Mouse (Mus musculus) liver, embryonic 11.5 days (tissue): ENCODE data around the gene Loxl3. TPM values are rescaled to one million over a fixed set of nuclear protein-coding genes. Genes with fewer than 3 reads are reported as not detected.

ENCODE experiments used
- ATAC-seq: fragments of 200-750 bp; cut with Nextera tagmentation; replicated peaks from 2 replicates; pipeline ENCODE4 v1.8.0; 2017; ENCODE audit warnings: moderate number of reproducible peaks, mild to moderate bottlenecking, moderate TSS enrichment, moderate library complexity; ENCODE audit not compliant: low FRiP score
- DNase-seq: peaks from one replicate; pipeline ENCODE4 v3.0.0-alpha.2; 2017; ENCODE audit warnings: low spot score
- H3K27ac ChIP-seq: fragments of 300-500 bp; sonication (generic); 2 replicates; pipeline ENCODE4 v1.5.1; 2014; ENCODE audit warnings: mild to moderate bottlenecking, low read depth, low read length, control low read depth
- H3K27me3 ChIP-seq: fragments of 300-500 bp; sonication (generic); replicated peaks from 2 replicates; pipeline ENCODE4 v1.6.1; 2014; ENCODE audit warnings: low read length, mixed read lengths; ENCODE audit not compliant: control insufficient read depth, insufficient read depth
- H3K36me3 ChIP-seq: fragments of 300-500 bp; sonication (generic); 2 replicates; pipeline ENCODE4 v1.6.1; 2014; ENCODE audit warnings: mild to moderate bottlenecking, low read length, moderate library complexity, mixed read lengths; ENCODE audit not compliant: control insufficient read depth, insufficient read depth
- H3K4me1 ChIP-seq: fragments of 300-500 bp; sonication (generic); replicated peaks from 2 replicates; pipeline ENCODE4 v1.6.1; 2014; ENCODE audit warnings: low read length, mixed read lengths; ENCODE audit not compliant: control insufficient read depth, insufficient read depth
- H3K4me2 ChIP-seq: fragments of 300-500 bp; sonication (generic); 2 replicates; pipeline ENCODE4 v1.6.1; 2014; ENCODE audit warnings: mild to moderate bottlenecking, control low read depth, moderate library complexity
- H3K4me3 ChIP-seq: fragments of 300-500 bp; sonication (generic); 2 replicates; pipeline ENCODE4 v1.5.1; 2014; ENCODE audit warnings: low read depth, low read length, control low read depth
- H3K9ac ChIP-seq: fragments of 300-500 bp; sonication (generic); 2 replicates; pipeline ENCODE4 v1.6.1; 2014; ENCODE audit warnings: low read depth, low read length, control low read depth
- H3K9me3 ChIP-seq: fragments of 300-500 bp; sonication (generic); 2 replicates; pipeline ENCODE4 v1.6.1; 2016; ENCODE audit warnings: low read length, inconsistent platforms, mixed read lengths; ENCODE audit not compliant: control insufficient read depth
- WGBS: fragments of 180-500 bp; shearing (Covaris S2); extraction: QIAGEN DNeasy Blood & Tissue Kit; methylation state at CpG from one replicate; pipeline ENCODE4 v1.1.7; 2014; 5-methylcytosine and 5-hydroxymethylcytosine counted together
- polyA plus RNA-seq: library from polyadenylated mRNA; unstranded; fragments of >200 nt; fragmentation: Nextera tagmentation; extraction: Ambion mirVana; gene quantifications from 2 replicates; pipeline ENCODE4 v1.2.1, GENCODE M21; 2014

The Loxl3 gene
- polyA plus RNA-seq, 1 experiment from 2014 or later, result 6.2 TPM

DNA sequence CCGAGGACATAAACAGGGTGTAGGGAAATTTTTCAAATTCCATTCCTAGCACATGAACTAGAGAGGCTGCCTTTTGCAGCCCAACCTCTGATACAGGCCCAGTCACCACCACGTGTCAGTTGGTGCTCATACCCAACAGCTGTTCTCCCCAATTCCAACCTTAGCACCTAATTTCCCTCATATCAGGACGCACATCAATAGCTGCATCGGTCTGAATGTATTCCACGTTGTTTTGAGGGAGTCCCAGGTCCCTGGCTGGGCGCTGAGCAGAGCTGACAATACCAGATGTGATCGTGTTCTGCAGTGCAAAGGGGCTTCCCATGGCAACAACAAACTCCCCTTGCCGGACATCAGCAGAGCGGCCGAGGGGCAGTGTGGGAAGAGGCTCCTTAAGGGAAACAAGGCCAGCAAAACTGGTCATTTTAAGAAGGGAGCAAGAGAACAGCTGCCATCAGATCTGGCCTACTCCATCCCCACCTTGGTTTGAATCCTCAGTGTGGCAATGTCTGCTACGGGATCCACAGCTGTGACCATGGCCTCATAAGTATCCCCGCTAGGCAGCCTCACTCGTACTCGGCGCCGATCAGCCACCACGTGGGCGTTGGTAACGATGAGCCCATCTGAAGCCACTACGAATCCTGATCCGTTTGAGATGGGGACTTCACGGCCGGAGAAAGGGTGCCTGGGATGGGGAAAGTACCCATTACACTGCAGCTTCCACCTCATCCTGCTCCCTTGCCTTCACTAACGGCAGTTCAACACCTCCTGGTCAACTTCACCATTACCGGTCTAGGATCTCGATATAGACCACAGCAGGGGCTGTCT, 19.4 kb downstream of the Loxl3 start:
- Histone ChIP-seq H3K36me3 (peaks cover 22% of the 10 kb centered on the region), H3K27me3 (no peaks in the 10 kb centered on the region), H3K9me3 (no peaks in the 10 kb centered on the region), H3K4me2 (peak overlapping the region; percentile 95), H3K4me1 (peaks cover 19% of the 10 kb centered on the region), H3K9ac (peak overlapping the region; percentile 94), H3K27ac (peak overlapping the region; percentile 87), H3K4me3 (peak overlapping the region; percentile 79)
- DNase-seq (peak; percentile 58), ATAC-seq (0 out of 2 replicates have a peak, but pooled peaks have one; percentile 6)
- 2% methylated on average over 26 of the region's 26 CpGs for WGBS

- no peaks in the 10 kb centered on the region for H3K9me3 ChIP-seq
- WGBS, result under 1% methylated on average over 64 of the region's 64 CpGs
- H3K27me3 ChIP-seq, result no peaks in the 10 kb centered on the region
- peak within 1 kb of the TSS; percentile 79 for H3K4me3 ChIP-seq
- ATAC-seq, result peak; percentile 93
- H3K9ac ChIP-seq, result peak within 1 kb of the TSS; percentile 94
- H3K36me3 ChIP-seq, result peaks cover 22% of the 10 kb centered on the region
- H3K4me1 ChIP-seq, result peaks cover 20% of the 10 kb centered on the region
- H3K27ac ChIP-seq, result peak within 1 kb of the TSS; percentile 87
- H3K4me2 ChIP-seq, result peak within 1 kb of the TSS; percentile 95
- DNase-seq, result peak; percentile 97
Observed at GRCm38 (mm10) chr6:83054074-83054851, 20.3 kb downstream of the Loxl3 start, which contains the start of gene Aup1. TSS of gene Aup1 (plus strand) at chr6:83054521.

- Histone ChIP-seq H3K27me3 (no peaks in the 10 kb centered on the region), H3K4me3 (peak within 1 kb of the TSS; percentile 79), H3K36me3 (peaks cover 22% of the 10 kb centered on the region), H3K4me2 (peak within 1 kb of the TSS; percentile 95), H3K4me1 (peaks cover 21% of the 10 kb centered on the region), H3K9ac (peak within 1 kb of the TSS; percentile 94), H3K27ac (peak within 1 kb of the TSS; percentile 87), H3K9me3 (no peaks in the 10 kb centered on the region)
- under 1% methylated on average over 50 of the region's 50 CpGs for WGBS
- ATAC-seq, result peak; percentile 17
- DNase-seq, result no peak
Observed at GRCm38 (mm10) chr6:83054871-83055431, 21.0 kb downstream of the Loxl3 start, which contains the start of gene Htra2. TSS of gene Htra2 (minus strand) at chr6:83055273.

DNA sequence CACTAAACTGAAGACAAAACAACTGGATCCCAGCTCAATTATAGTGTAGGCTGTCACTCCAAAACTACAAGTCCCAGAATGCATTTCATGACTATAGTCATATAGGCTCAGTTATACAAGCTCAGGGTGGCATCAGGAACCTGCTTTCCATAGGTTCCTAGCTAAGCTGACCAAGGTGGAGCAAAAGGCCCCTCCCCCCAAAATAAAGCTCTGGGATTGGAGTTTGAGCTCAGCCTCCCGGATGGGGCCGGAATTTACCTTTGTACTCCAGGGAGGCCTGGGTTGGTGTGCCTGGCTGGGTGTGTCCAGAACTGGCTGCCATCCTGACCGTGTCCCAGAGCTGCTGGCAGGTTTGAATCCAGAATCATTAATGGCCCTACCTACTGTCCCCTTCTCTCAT, 23.8 kb downstream of the Loxl3 start, which contains the start of gene Dqx1:
Gene Dqx1, plus strand, starts transcription at position 55 of the 400 bp plus-strand sequence.
- Histone ChIP-seq H3K4me2 (peak within 1 kb of the TSS; percentile 54), H3K4me1 (peaks cover 17% of the 10 kb centered on the region), H3K27ac (no peak within 1 kb of the TSS; the same call in 1 of the 2 replicates), H3K27me3 (peaks cover 20% of the 10 kb centered on the region), H3K9ac (peak within 1 kb of the TSS; percentile 26; the same call in 1 of the 2 replicates), H3K9me3 (no peaks in the 10 kb centered on the region), H3K36me3 (peaks cover 15% of the 10 kb centered on the region), H3K4me3 (peak within 1 kb of the TSS; percentile 33)
- DNase-seq (no peak), ATAC-seq (no peak)
- 64% methylated on average over 3 of the region's 3 CpGs for WGBS

GRCm38 (mm10) chr6:83058725-83059124, 24.8 kb downstream of the Loxl3 start:
- no peak for DNase-seq
- Histone ChIP-seq H3K27me3 (peaks cover 30% of the 10 kb centered on the region), H3K4me1 (peaks cover 13% of the 10 kb centered on the region), H3K4me3 (peak overlapping the region; percentile 33; the same call in 1 of the 2 replicates), H3K36me3 (peaks cover 15% of the 10 kb centered on the region), H3K9ac (no peak overlapping the region), H3K9me3 (no peaks in the 10 kb centered on the region), H3K27ac (no peak overlapping the region), H3K4me2 (peak overlapping the region; percentile 54)
- ATAC-seq, result no peak
- 91% methylated on average over 2 of the region's 2 CpGs for WGBS

DNA sequence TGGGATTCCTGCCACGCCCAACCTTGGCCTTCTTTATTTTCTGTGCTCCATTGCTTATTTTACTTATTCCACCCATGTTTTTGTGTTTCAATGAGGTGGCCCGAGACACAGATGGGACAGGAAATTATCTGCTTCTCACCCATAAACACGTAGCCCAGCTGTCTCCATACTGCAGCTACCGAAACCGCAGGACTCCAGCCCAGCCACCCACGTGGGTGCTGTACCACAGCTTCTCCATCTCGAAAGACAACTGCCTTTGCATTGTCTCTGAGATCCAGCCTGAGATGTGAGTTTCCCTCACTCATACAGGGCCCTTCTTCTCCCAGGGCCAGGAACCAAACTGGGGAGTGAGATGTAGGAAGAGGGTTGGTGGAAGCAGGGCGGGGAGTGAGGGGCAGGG, 32.0 kb downstream of the Loxl3 start:
- 38% methylated on average over 8 of the region's 8 CpGs for WGBS
- ATAC-seq (no peak), DNase-seq (no peak)
- Histone ChIP-seq H3K9ac (no peak overlapping the region), H3K27me3 (peaks cover 100% of the 10 kb centered on the region), H3K9me3 (no peaks in the 10 kb centered on the region), H3K36me3 (no peaks in the 10 kb centered on the region), H3K4me3 (no peak overlapping the region), H3K4me1 (peaks cover 15% of the 10 kb centered on the region), H3K27ac (no peak overlapping the region), H3K4me2 (no peak overlapping the region)

- WGBS, result 33% methylated on average over 6 of the region's 6 CpGs
- Histone ChIP-seq H3K4me3 (no peak overlapping the region), H3K4me1 (peaks cover 19% of the 10 kb centered on the region), H3K27ac (no peak overlapping the region), H3K9ac (no peak overlapping the region), H3K9me3 (no peaks in the 10 kb centered on the region), H3K27me3 (peaks cover 100% of the 10 kb centered on the region), H3K4me2 (no peak overlapping the region), H3K36me3 (no peaks in the 10 kb centered on the region)
- ATAC-seq, result no peak
- no peak for DNase-seq
Observed at GRCm38 (mm10) chr6:83066441-83066840, 32.5 kb downstream of the Loxl3 start.

- no peak overlapping the region for H3K9ac ChIP-seq
- WGBS, result 8% methylated on average over 8 of the region's 8 CpGs
- H3K9me3 ChIP-seq, result no peaks in the 10 kb centered on the region
- H3K4me2 ChIP-seq, result peak overlapping the region; percentile 53
- H3K27me3 ChIP-seq, result peaks cover 100% of the 10 kb centered on the region
- H3K4me1 ChIP-seq, result peaks cover 19% of the 10 kb centered on the region
- no peaks in the 10 kb centered on the region for H3K36me3 ChIP-seq
- no peak overlapping the region for H3K27ac ChIP-seq
- peak overlapping the region; percentile 36; the same call in 1 of the 2 replicates for H3K4me3 ChIP-seq
- DNase-seq (no peak), ATAC-seq (no peak)
Observed at GRCm38 (mm10) chr6:83068221-83068620, 34.2 kb downstream of the Loxl3 start.
